Comparison of ENCODE assay signal across 19 mouse cellular contexts in genomic region chr2:141897951-141898350, GRCm38 (mm10).
"Had no signal": no experiment of that assay in that cellular context is flagged by ENCODE, and none has a peak within 500 bp of the region (broad histone marks: within the 10 kb centered on the region; RNA-seq: fewer than 3 reads in every experiment).

No protein-coding gene starts in this region.

- DNase-seq: lung, adult 18-20 months; lung, embryonic 14.5 days; lung, postnatal 10 days; lung, postnatal 4 days; midbrain, embryonic 14.5 days; retina, postnatal 1 day; right cerebral cortex, adult 18-20 months; right cerebral cortex, postnatal 25 days; right cerebral cortex, postnatal 4 days; spleen, adult 18-20 months; thymus, adult 18-20 months; thymus, postnatal 14 days; thymus, postnatal 36 days had no signal

- H3K9ac ChIP-seq: lung, embryonic 14.5 days; midbrain, embryonic 12.5 days; neural tube, embryonic 13.5 days; neural tube, embryonic 15.5 days had no signal

- H3K36me3 ChIP-seq: midbrain, embryonic 10.5 days; midbrain, embryonic 12.5 days; neural tube, embryonic 13.5 days; neural tube, embryonic 15.5 days had no signal

- H3K9me3 ChIP-seq: midbrain, embryonic 10.5 days; midbrain, embryonic 12.5 days; neural tube, embryonic 13.5 days; neural tube, embryonic 15.5 days had no signal

- H3K27ac ChIP-seq: midbrain, embryonic 10.5 days; midbrain, embryonic 12.5 days; neural tube, embryonic 13.5 days; neural tube, embryonic 15.5 days had no signal

- H3K4me2 ChIP-seq: lung, embryonic 14.5 days; midbrain, embryonic 12.5 days; neural tube, embryonic 13.5 days; neural tube, embryonic 15.5 days had no signal

- ATAC-seq: midbrain, embryonic 16.5 days had no signal

- H3K4me3 ChIP-seq: midbrain, embryonic 10.5 days; midbrain, embryonic 12.5 days; myocyte; neural tube, embryonic 13.5 days; neural tube, embryonic 15.5 days had no signal

- H3K4me1 ChIP-seq: midbrain, embryonic 10.5 days; midbrain, embryonic 12.5 days; neural tube, embryonic 13.5 days; neural tube, embryonic 15.5 days had no signal

- H3K27me3 ChIP-seq: midbrain, embryonic 12.5 days; neural tube, embryonic 13.5 days; neural tube, embryonic 15.5 days had no signal
